Mouse (Mus musculus): ENCODE measurements around the gene Ttll11. TPM values are rescaled to one million over a fixed set of nuclear protein-coding genes. Genes with fewer than 3 reads are reported as not detected.
A peak's percentile ranks its signal among the peaks of the same experiment; 100 is the strongest.

The Ttll11 gene
- polyA plus RNA-seq, 1 experiment from 2014 or later: 6.0 TPM

- peaks cover 90% of the 10 kb centered on the region for H3K36me3 ChIP-seq
- ATAC-seq (ENCODE audit: low FRiP score, low read depth): no peak
- no peak overlapping the region for H3K9ac ChIP-seq
- no peak overlapping the region for H3K27ac ChIP-seq
- no peak overlapping the region for H3K4me2 ChIP-seq (replicated peaks)
- peaks cover 4% of the 10 kb centered on the region; the same call in 1 of the 2 replicates for H3K4me1 ChIP-seq
- H3K4me3 ChIP-seq: no peak overlapping the region
- no peaks in the 10 kb centered on the region for H3K27me3 ChIP-seq (replicated peaks)
- no peaks in the 10 kb centered on the region for H3K9me3 ChIP-seq
- 93% methylated on average over 12 of the region's 12 CpGs for WGBS
Measured at GRCm38 (mm10) chr2:35719230-35720005, 260.3 kb downstream of the Ttll11 start.

GRCm38 (mm10) chr2:35718662-35719061, 261.1 kb downstream of the Ttll11 start:
- Histone ChIP-seq H3K9ac (no peak overlapping the region), H3K4me3 (no peak overlapping the region), H3K9me3 (no peaks in the 10 kb centered on the region), H3K36me3 (peaks cover 95% of the 10 kb centered on the region), H3K4me1 (peaks cover 4% of the 10 kb centered on the region; the same call in 1 of the 2 replicates), H3K27me3 (replicated peaks) (no peaks in the 10 kb centered on the region), H3K27ac (no peak overlapping the region), H3K4me2 (replicated peaks) (no peak overlapping the region)
- no peak for ATAC-seq (ENCODE audit: low FRiP score, low read depth)
- 96% methylated on average over 9 of the region's 9 CpGs for WGBS

- Histone ChIP-seq H3K4me2 (replicated peaks) (no peak overlapping the region), H3K27me3 (replicated peaks) (no peaks in the 10 kb centered on the region), H3K27ac (no peak overlapping the region), H3K4me1 (peaks cover 4% of the 10 kb centered on the region; the same call in 1 of the 2 replicates), H3K9ac (no peak overlapping the region), H3K4me3 (no peak overlapping the region), H3K36me3 (peaks cover 94% of the 10 kb centered on the region), H3K9me3 (no peaks in the 10 kb centered on the region)
- ATAC-seq (ENCODE audit: low FRiP score, low read depth): no peak
- WGBS: 92% methylated on average over 5 of the region's 5 CpGs
Measured at GRCm38 (mm10) chr2:35718003-35718500, 261.7 kb downstream of the Ttll11 start.

- Histone ChIP-seq H3K9me3 (no peaks in the 10 kb centered on the region), H3K4me3 (no peak overlapping the region), H3K27ac (no peak overlapping the region), H3K36me3 (peaks cover 93% of the 10 kb centered on the region), H3K27me3 (replicated peaks) (no peaks in the 10 kb centered on the region), H3K4me2 (replicated peaks) (no peak overlapping the region), H3K4me1 (peaks cover 4% of the 10 kb centered on the region; the same call in 1 of the 2 replicates), H3K9ac (no peak overlapping the region)
- ATAC-seq (ENCODE audit: low FRiP score, low read depth): no peak
- WGBS: 87% methylated on average over 1 of the region's 1 CpGs
Measured at GRCm38 (mm10) chr2:35716175-35716574, 263.5 kb downstream of the Ttll11 start.

- H3K27ac ChIP-seq: no peak overlapping the region
- H3K4me1 ChIP-seq: peaks cover 4% of the 10 kb centered on the region; the same call in 1 of the 2 replicates
- H3K9ac ChIP-seq: no peak overlapping the region
- no peaks in the 10 kb centered on the region for H3K9me3 ChIP-seq
- no peak overlapping the region for H3K4me2 ChIP-seq (replicated peaks)
- no peak overlapping the region for H3K4me3 ChIP-seq
- no peaks in the 10 kb centered on the region for H3K27me3 ChIP-seq (replicated peaks)
- WGBS: 88% methylated on average over 3 of the region's 3 CpGs
- no peak for ATAC-seq (ENCODE audit: low FRiP score, low read depth)
- H3K36me3 ChIP-seq: peaks cover 93% of the 10 kb centered on the region
Measured at GRCm38 (mm10) chr2:35715485-35715884, 264.2 kb downstream of the Ttll11 start.

GRCm38 (mm10) chr2:35714742-35715167, 265.0 kb downstream of the Ttll11 start:
- Histone ChIP-seq H3K4me3 (no peak overlapping the region), H3K4me2 (replicated peaks) (no peak overlapping the region), H3K36me3 (peaks cover 93% of the 10 kb centered on the region), H3K27ac (no peak overlapping the region), H3K27me3 (replicated peaks) (no peaks in the 10 kb centered on the region), H3K4me1 (peaks cover 4% of the 10 kb centered on the region; the same call in 1 of the 2 replicates), H3K9me3 (no peaks in the 10 kb centered on the region), H3K9ac (no peak overlapping the region)
- 74% methylated on average over 8 of the region's 8 CpGs for WGBS
- no peak for ATAC-seq (ENCODE audit: low FRiP score, low read depth)

GRCm38 (mm10) chr2:35713460-35713859, 266.3 kb downstream of the Ttll11 start:
- Histone ChIP-seq H3K36me3 (peaks cover 93% of the 10 kb centered on the region), H3K4me1 (peaks cover 4% of the 10 kb centered on the region; the same call in 1 of the 2 replicates), H3K27ac (no peak overlapping the region), H3K4me3 (no peak overlapping the region), H3K9me3 (no peaks in the 10 kb centered on the region), H3K9ac (no peak overlapping the region), H3K27me3 (replicated peaks) (no peaks in the 10 kb centered on the region), H3K4me2 (replicated peaks) (no peak overlapping the region)
- 92% methylated on average over 7 of the region's 7 CpGs for WGBS
- ATAC-seq (ENCODE audit: low FRiP score, low read depth): no peak

GRCm38 (mm10) chr2:35712611-35713010, 267.1 kb downstream of the Ttll11 start:
- Histone ChIP-seq H3K27ac (no peak overlapping the region), H3K9me3 (no peaks in the 10 kb centered on the region), H3K4me3 (no peak overlapping the region), H3K9ac (no peak overlapping the region), H3K27me3 (replicated peaks) (no peaks in the 10 kb centered on the region), H3K4me2 (replicated peaks) (no peak overlapping the region), H3K36me3 (peaks cover 91% of the 10 kb centered on the region), H3K4me1 (peaks cover 4% of the 10 kb centered on the region; the same call in 1 of the 2 replicates)
- no peak for ATAC-seq (ENCODE audit: low FRiP score, low read depth)
- WGBS: 95% methylated on average over 5 of the region's 5 CpGs

- Histone ChIP-seq H3K4me3 (no peak overlapping the region), H3K27me3 (replicated peaks) (no peaks in the 10 kb centered on the region), H3K4me1 (peaks cover 35% of the 10 kb centered on the region), H3K9me3 (no peaks in the 10 kb centered on the region), H3K4me2 (replicated peaks) (no peak overlapping the region), H3K27ac (no peak overlapping the region), H3K9ac (no peak overlapping the region), H3K36me3 (peaks cover 9% of the 10 kb centered on the region; the same call in 1 of the 2 replicates)
- ATAC-seq (ENCODE audit: low FRiP score, low read depth): no peak
- WGBS: 92% methylated on average over 3 of the region's 3 CpGs
Measured at GRCm38 (mm10) chr2:35703241-35703640, 276.5 kb downstream of the Ttll11 start.

- H3K9ac ChIP-seq: no peak overlapping the region
- WGBS: 50% methylated on average over 6 of the region's 6 CpGs
- H3K4me1 ChIP-seq: peaks cover 35% of the 10 kb centered on the region
- H3K36me3 ChIP-seq: peaks cover 4% of the 10 kb centered on the region; the same call in 1 of the 2 replicates
- H3K4me2 ChIP-seq (replicated peaks): no peak overlapping the region
- ATAC-seq (ENCODE audit: low FRiP score, low read depth): peak; percentile 54
- no peaks in the 10 kb centered on the region for H3K9me3 ChIP-seq
- no peaks in the 10 kb centered on the region for H3K27me3 ChIP-seq (replicated peaks)
- H3K27ac ChIP-seq: no peak overlapping the region
- no peak overlapping the region for H3K4me3 ChIP-seq
Measured at GRCm38 (mm10) chr2:35702608-35703007, 277.1 kb downstream of the Ttll11 start.

GRCm38 (mm10) chr2:35702001-35702400, 277.7 kb downstream of the Ttll11 start:
- Histone ChIP-seq H3K4me2 (replicated peaks) (no peak overlapping the region), H3K4me3 (no peak overlapping the region), H3K9ac (no peak overlapping the region), H3K4me1 (peaks cover 40% of the 10 kb centered on the region), H3K27me3 (replicated peaks) (no peaks in the 10 kb centered on the region), H3K36me3 (no peaks in the 10 kb centered on the region), H3K27ac (0 out of 2 replicates have a peak overlapping the region, but pooled peaks have one; percentile 15), H3K9me3 (no peaks in the 10 kb centered on the region)
- WGBS: 88% methylated on average over 7 of the region's 7 CpGs
- ATAC-seq (ENCODE audit: low FRiP score, low read depth): no peak

All from neural tube, embryonic 12.5 days (tissue).